Mouse (Mus musculus): ENCODE measurements around the gene Xylt1. TPM values are rescaled to one million over a fixed set of nuclear protein-coding genes. Genes with fewer than 3 reads are reported as not detected.

Xylt1 gene
- polyA plus RNA-seq, 1 experiment from 2014 or later: 0.52 TPM

DNA sequence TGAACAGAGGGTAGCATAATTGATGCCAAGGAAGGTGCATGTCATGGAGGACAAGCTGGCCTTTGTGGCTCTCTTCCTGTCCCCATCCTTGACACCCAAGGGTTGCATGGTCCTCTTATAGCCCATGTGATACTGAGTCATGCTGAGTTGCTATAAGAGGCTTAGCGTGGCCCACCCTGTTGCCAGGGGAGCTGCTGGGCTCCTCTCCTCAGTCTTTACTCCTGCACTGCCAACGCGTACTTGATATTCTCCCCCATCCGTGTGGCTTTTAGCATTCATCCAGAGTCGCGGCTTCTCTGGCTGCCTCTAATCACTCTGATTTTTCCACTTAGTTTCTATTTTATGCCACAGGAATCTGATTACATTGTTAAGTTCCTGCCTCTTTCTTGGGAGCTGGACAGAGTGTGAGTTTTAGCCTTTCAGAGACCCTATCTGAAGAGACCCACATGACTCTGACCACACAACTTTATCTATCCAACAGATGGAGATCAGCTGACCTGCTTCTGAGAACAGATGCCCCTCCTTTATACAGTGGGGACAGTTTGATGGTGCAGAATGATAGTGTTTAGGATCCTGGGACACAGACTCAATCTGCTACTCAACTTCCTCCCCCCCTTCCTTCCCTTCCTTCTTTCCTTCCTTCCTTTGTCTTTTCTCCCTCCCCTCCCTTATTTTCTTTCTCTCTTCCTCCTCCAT is 206.6 kb downstream of the Xylt1 start:
- ATAC-seq: no peak
- 82% methylated on average over 6 of the region's 6 CpGs for WGBS
- Histone ChIP-seq H3K9ac (ENCODE audit: low read depth, low read length) (no peak overlapping the region), H3K4me2 (replicated peaks; ENCODE audit: low read depth) (no peak overlapping the region), H3K27ac (ENCODE audit: low read depth, low read length) (no peak overlapping the region), H3K9me3 (ENCODE audit: control insufficient read depth) (no peaks in the 10 kb centered on the region), H3K27me3 (replicated peaks; ENCODE audit: control insufficient read depth, insufficient read depth, low read length) (no peaks in the 10 kb centered on the region), H3K4me1 (replicated peaks; ENCODE audit: control insufficient read depth, insufficient read depth, low read length) (no peaks in the 10 kb centered on the region), H3K36me3 (ENCODE audit: control insufficient read depth, insufficient read depth) (no peaks in the 10 kb centered on the region), H3K4me3 (ENCODE audit: low read depth, low read length) (no peak overlapping the region)
- no peak for TF ChIP-seq CTCF (IDR thresholded peaks at IDR 0.05; ENCODE audit: low read depth)

DNA sequence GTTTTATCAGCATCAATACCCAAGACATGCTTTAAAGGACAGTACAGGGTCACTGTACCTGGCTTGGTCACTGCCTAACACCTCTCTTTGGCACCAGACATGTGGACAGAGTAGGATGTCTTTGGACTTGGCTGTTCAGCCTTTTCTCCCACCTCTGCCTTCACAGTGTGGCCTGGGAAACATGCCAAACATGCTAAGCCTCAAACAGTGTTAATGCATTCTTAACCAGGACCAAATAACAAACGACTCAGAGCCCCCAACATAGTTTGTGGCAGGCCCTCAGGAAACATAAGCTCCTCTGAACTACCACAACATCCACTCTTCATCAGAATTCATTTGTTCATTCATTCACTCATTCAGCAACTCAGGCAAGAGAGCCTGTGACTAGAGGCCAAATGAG is 207.6 kb downstream of the Xylt1 start:
- Histone ChIP-seq H3K4me2 (replicated peaks; ENCODE audit: low read depth) (no peak overlapping the region), H3K27me3 (replicated peaks; ENCODE audit: control insufficient read depth, insufficient read depth, low read length) (no peaks in the 10 kb centered on the region), H3K9ac (ENCODE audit: low read depth, low read length) (no peak overlapping the region), H3K27ac (ENCODE audit: low read depth, low read length) (no peak overlapping the region), H3K36me3 (ENCODE audit: control insufficient read depth, insufficient read depth) (no peaks in the 10 kb centered on the region), H3K4me3 (ENCODE audit: low read depth, low read length) (no peak overlapping the region), H3K4me1 (replicated peaks; ENCODE audit: control insufficient read depth, insufficient read depth, low read length) (no peaks in the 10 kb centered on the region), H3K9me3 (ENCODE audit: control insufficient read depth) (no peaks in the 10 kb centered on the region)
- 58% methylated on average over 1 of the region's 1 CpGs for WGBS
- TF ChIP-seq CTCF (IDR thresholded peaks at IDR 0.05; ENCODE audit: low read depth): no peak
- no peak for ATAC-seq

DNA sequence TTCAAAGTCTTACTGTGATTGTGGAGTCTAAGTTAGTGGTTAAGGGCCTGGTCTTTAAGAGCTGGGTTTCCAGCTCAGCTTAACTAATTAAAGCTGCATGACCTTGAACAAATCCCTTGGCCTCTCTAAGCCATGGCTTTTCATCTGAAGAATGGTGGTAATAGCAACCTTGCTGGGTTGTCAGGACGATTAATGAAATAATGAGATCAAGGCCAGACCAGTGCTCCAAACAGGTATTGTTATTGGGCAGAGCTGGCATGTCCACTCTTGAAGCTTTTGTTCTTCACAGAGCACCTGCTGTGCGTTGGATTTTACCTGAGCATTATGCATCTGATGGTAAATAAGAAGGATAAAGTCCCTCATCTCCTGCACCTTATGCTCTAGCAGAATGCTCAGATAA is 208.6 kb downstream of the Xylt1 start:
- Histone ChIP-seq H3K4me1 (replicated peaks; ENCODE audit: control insufficient read depth, insufficient read depth, low read length) (no peaks in the 10 kb centered on the region), H3K27me3 (replicated peaks; ENCODE audit: control insufficient read depth, insufficient read depth, low read length) (no peaks in the 10 kb centered on the region), H3K27ac (ENCODE audit: low read depth, low read length) (no peak overlapping the region), H3K9ac (ENCODE audit: low read depth, low read length) (no peak overlapping the region), H3K4me2 (replicated peaks; ENCODE audit: low read depth) (no peak overlapping the region), H3K9me3 (ENCODE audit: control insufficient read depth) (no peaks in the 10 kb centered on the region), H3K36me3 (ENCODE audit: control insufficient read depth, insufficient read depth) (no peaks in the 10 kb centered on the region), H3K4me3 (ENCODE audit: low read depth, low read length) (no peak overlapping the region)
- TF ChIP-seq CTCF (IDR thresholded peaks at IDR 0.05; ENCODE audit: low read depth): no peak
- ATAC-seq: no peak
- 81% methylated on average over 2 of the region's 2 CpGs for WGBS

DNA sequence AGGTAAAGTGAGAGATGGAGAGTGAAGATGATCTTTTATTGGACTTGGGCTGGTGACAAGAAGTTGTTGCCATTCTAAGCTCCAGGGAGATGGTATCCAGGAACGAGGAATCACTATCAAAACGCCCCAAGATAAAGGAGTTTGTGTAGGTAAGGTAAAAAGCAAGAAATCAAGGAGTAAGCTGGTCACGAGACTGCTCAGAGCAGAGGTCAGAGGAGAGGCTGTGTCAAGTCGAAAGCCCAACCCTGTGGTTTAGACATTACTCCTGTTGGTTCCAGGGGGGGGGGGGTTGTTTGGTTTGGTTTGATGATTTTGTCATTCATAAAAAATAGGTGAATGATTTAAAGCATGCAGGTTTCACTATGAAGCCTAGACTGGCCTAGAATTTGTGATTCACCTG is 209.0 kb downstream of the Xylt1 start:
- ATAC-seq: no peak
- H3K36me3 ChIP-seq (ENCODE audit: control insufficient read depth, insufficient read depth): no peaks in the 10 kb centered on the region
- no peaks in the 10 kb centered on the region for H3K9me3 ChIP-seq (ENCODE audit: control insufficient read depth)
- H3K4me2 ChIP-seq (replicated peaks; ENCODE audit: low read depth): no peak overlapping the region
- TF ChIP-seq CTCF (IDR thresholded peaks at IDR 0.05; ENCODE audit: low read depth): no peak
- H3K27ac ChIP-seq (ENCODE audit: low read depth, low read length): no peak overlapping the region
- no peaks in the 10 kb centered on the region for H3K27me3 ChIP-seq (replicated peaks; ENCODE audit: control insufficient read depth, insufficient read depth, low read length)
- WGBS: 44% methylated on average over 4 of the region's 4 CpGs
- no peaks in the 10 kb centered on the region for H3K4me1 ChIP-seq (replicated peaks; ENCODE audit: control insufficient read depth, insufficient read depth, low read length)
- no peak overlapping the region for H3K4me3 ChIP-seq (ENCODE audit: low read depth, low read length)
- no peak overlapping the region for H3K9ac ChIP-seq (ENCODE audit: low read depth, low read length)

DNA sequence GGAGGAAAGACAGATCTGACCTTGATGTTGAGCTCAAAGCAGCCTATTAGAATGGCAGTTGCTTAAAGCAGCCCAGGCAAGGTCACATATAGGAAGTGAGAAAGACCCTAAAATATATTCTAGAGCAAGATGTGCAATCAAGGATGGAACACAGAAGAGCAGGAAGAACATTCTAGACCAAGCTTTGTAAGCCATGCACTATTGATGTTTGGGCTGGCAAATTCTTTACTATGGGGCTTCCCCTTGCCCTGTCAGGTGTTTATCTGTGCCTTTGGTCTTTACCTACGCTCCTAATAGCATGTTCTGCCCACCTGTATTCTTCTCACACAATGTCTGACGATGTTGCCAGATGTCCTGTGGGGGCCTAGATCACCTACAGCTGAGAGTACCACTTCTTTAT is 213.4 kb downstream of the Xylt1 start:
- Histone ChIP-seq H3K4me2 (replicated peaks; ENCODE audit: low read depth) (no peak overlapping the region), H3K4me3 (ENCODE audit: low read depth, low read length) (no peak overlapping the region), H3K27ac (ENCODE audit: low read depth, low read length) (no peak overlapping the region), H3K4me1 (replicated peaks; ENCODE audit: control insufficient read depth, insufficient read depth, low read length) (no peaks in the 10 kb centered on the region), H3K9ac (ENCODE audit: low read depth, low read length) (no peak overlapping the region), H3K36me3 (ENCODE audit: control insufficient read depth, insufficient read depth) (no peaks in the 10 kb centered on the region), H3K27me3 (replicated peaks; ENCODE audit: control insufficient read depth, insufficient read depth, low read length) (no peaks in the 10 kb centered on the region), H3K9me3 (ENCODE audit: control insufficient read depth) (no peaks in the 10 kb centered on the region)
- no peak for TF ChIP-seq CTCF (IDR thresholded peaks at IDR 0.05; ENCODE audit: low read depth)
- 80% methylated on average over 2 of the region's 2 CpGs for WGBS
- ATAC-seq: no peak

DNA sequence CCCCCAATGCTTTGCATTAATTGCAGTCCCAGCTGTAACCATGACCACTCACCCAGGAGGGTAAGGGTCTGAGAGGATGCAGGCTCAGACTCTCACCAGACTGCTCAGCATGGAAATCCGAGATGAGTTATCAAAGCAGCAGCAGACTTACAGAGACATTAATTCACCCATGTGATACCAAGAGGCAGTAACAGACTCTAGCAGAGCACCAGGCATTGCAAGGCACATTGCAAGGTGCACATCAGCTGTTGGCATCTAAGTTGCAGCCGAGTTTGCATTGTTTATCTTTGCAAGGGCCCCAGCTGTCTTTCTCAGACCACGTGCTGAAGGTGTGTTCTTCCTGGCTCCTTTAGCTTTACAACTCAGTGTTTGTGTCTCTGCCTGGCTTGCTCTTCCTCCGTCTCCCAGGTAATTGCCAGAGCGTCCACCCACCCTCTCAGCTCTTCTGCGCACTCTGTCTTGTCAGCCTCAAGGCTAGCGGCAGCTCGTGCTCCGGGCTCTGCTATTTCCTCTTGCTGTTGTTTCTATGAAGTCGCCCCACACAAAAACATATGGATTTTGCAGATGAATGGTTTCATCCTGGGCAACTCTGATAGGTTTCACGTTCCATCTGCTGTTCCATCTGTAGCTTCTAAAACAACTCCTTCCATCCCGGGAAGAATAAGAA is 214.4 kb downstream of the Xylt1 start:
- H3K36me3 ChIP-seq (ENCODE audit: control insufficient read depth, insufficient read depth): no peaks in the 10 kb centered on the region
- no peak for TF ChIP-seq CTCF (IDR thresholded peaks at IDR 0.05; ENCODE audit: low read depth)
- WGBS: 48% methylated on average over 12 of the region's 12 CpGs
- H3K9me3 ChIP-seq (ENCODE audit: control insufficient read depth): no peaks in the 10 kb centered on the region
- H3K27me3 ChIP-seq (replicated peaks; ENCODE audit: control insufficient read depth, insufficient read depth, low read length): no peaks in the 10 kb centered on the region
- no peak overlapping the region for H3K27ac ChIP-seq (ENCODE audit: low read depth, low read length)
- H3K9ac ChIP-seq (ENCODE audit: low read depth, low read length): no peak overlapping the region
- no peak overlapping the region for H3K4me3 ChIP-seq (ENCODE audit: low read depth, low read length)
- no peaks in the 10 kb centered on the region for H3K4me1 ChIP-seq (replicated peaks; ENCODE audit: control insufficient read depth, insufficient read depth, low read length)
- no peak for ATAC-seq
- H3K4me2 ChIP-seq (replicated peaks; ENCODE audit: low read depth): no peak overlapping the region

Measured in intestine, postnatal 0 days (tissue).